In the genomic region with DNA sequence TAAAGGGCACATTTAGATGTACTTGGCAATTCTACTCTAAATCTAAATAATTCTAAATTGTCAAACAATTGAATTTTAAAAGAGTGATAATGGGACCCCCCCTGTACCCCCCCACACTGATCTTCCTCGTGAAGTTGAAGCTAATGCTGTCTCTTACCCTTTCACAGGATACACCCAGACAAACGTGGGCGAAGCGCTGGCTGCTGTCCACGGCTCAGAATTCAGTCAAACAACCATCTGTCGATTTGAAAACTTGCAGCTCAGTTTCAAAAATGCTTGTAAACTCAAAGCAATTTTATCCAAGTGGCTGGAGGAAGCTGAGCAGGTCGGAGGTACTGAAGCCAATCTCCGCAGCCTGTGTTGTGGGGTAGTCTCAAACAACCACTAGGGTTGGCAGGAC, we compare ENCODE assay signal across 15 mouse cellular contexts. TPM values are rescaled to one million over a fixed set of nuclear protein-coding genes. Genes with fewer than 3 reads are reported as not detected.
DNase-seq lines count a peak whose midpoint lies in the region; ATAC-seq and TF ChIP-seq lines count a peak whose summit lies in the region.
"Had no signal": no experiment of that assay in that cellular context is flagged by ENCODE, and none has a peak within 500 bp of the region (broad histone marks: within the 10 kb centered on the region; RNA-seq: fewer than 3 reads in every experiment).

No protein-coding gene starts in this region.

- no peak overlapping the region for H3K4me3 ChIP-seq in forebrain, embryonic 14.5 days (ENCODE audit: low read depth, low read length)
- H3K4me3 ChIP-seq in forebrain, embryonic 11.5 days (ENCODE audit: low read depth, low read length), result no peak overlapping the region
- H3K4me3 ChIP-seq in forebrain, postnatal 0 days (ENCODE audit: low read depth, low read length), result no peak overlapping the region
- H3K4me3 ChIP-seq: heart, embryonic 13.5 days had no signal

- no peak overlapping the region for H3K27ac ChIP-seq in forebrain, embryonic 14.5 days (ENCODE audit: low read depth, low read length)
- H3K27ac ChIP-seq in forebrain, embryonic 11.5 days (ENCODE audit: low read depth, low read length), result no peak overlapping the region
- H3K27ac ChIP-seq in forebrain, postnatal 0 days (ENCODE audit: low read depth, low read length), result no peak overlapping the region
- H3K27ac ChIP-seq: heart, embryonic 13.5 days had no signal

- H3K9ac ChIP-seq in forebrain, embryonic 14.5 days (ENCODE audit: low read length), result no peak overlapping the region
- H3K9ac ChIP-seq in forebrain, embryonic 11.5 days (ENCODE audit: low read length), result no peak overlapping the region
- H3K9ac ChIP-seq in forebrain, postnatal 0 days, result no peak overlapping the region
- H3K9ac ChIP-seq: heart, embryonic 13.5 days had no signal

- DNase-seq in forebrain, embryonic 14.5 days (ENCODE audit: low spot score), result peak; percentile 52
- no peak for DNase-seq in forebrain, embryonic 11.5 days (ENCODE audit: low spot score)
- DNase-seq in forebrain, postnatal 0 days, result peak; percentile 50
- peak; percentile 73 to 87 for DNase-seq in layer of hippocampus, postnatal 14 days (ENCODE audit: low spot score in 2 of 2)
- peak; percentile 85 to 89 for DNase-seq in right cerebral cortex, postnatal 10 days (ENCODE audit: low spot score in 2 of 2)
- DNase-seq in heart, adult 9 months (ENCODE audit: low spot score in 2 of 2), result no peak
- no peak for DNase-seq in ovary, adult 18-20 months (ENCODE audit: low spot score)
- DNase-seq in kidney, postnatal 25 days, result no peak

- H3K36me3 ChIP-seq in forebrain, embryonic 14.5 days (ENCODE audit: control insufficient read depth, insufficient read depth, low read length), result no peaks in the 10 kb centered on the region
- H3K36me3 ChIP-seq in forebrain, embryonic 11.5 days (ENCODE audit: control insufficient read depth, insufficient read depth, low read length), result no peaks in the 10 kb centered on the region
- no peaks in the 10 kb centered on the region for H3K36me3 ChIP-seq in forebrain, postnatal 0 days (ENCODE audit: insufficient read depth)
- H3K36me3 ChIP-seq: heart, embryonic 13.5 days had no signal

- WGBS in forebrain, embryonic 14.5 days, result 72% methylated on average over 8 of the region's 8 CpGs
- WGBS in forebrain, embryonic 11.5 days, result 81% methylated on average over 8 of the region's 8 CpGs
- 41% methylated on average over 8 of the region's 8 CpGs for WGBS in forebrain, postnatal 0 days

- no peak for ATAC-seq in forebrain, embryonic 14.5 days
- no peak for ATAC-seq in forebrain, embryonic 11.5 days (replicated peaks; ENCODE audit: low FRiP score)
- peak; percentile 61 for ATAC-seq in forebrain, postnatal 0 days
- ATAC-seq: inflammation-experienced regulatory T-cells, adult 6 months had no signal

- no peaks in the 10 kb centered on the region for H3K9me3 ChIP-seq in forebrain, embryonic 14.5 days (replicated peaks; ENCODE audit: control insufficient read depth, low read length)
- no peaks in the 10 kb centered on the region for H3K9me3 ChIP-seq in forebrain, embryonic 11.5 days (ENCODE audit: control insufficient read depth, low read length)
- H3K9me3 ChIP-seq in forebrain, postnatal 0 days (ENCODE audit: low read length), result no peaks in the 10 kb centered on the region
- H3K9me3 ChIP-seq: heart, embryonic 13.5 days had no signal

- H3K4me2 ChIP-seq in forebrain, embryonic 14.5 days (ENCODE audit: low read length), result no peak overlapping the region
- H3K4me2 ChIP-seq in forebrain, embryonic 11.5 days (ENCODE audit: low read depth, low read length, severe bottlenecking), result no peak overlapping the region
- H3K4me2 ChIP-seq in forebrain, postnatal 0 days (ENCODE audit: low read depth), result no peak overlapping the region
- H3K4me2 ChIP-seq: heart, embryonic 13.5 days had no signal

- no peaks in the 10 kb centered on the region for H3K27me3 ChIP-seq in forebrain, embryonic 14.5 days (replicated peaks; ENCODE audit: control insufficient read depth, insufficient read depth, low read length)
- H3K27me3 ChIP-seq in forebrain, embryonic 11.5 days (ENCODE audit: control insufficient read depth, insufficient read depth, low read length), result no peaks in the 10 kb centered on the region
- H3K27me3 ChIP-seq in forebrain, postnatal 0 days (ENCODE audit: insufficient read depth, low read length), result no peaks in the 10 kb centered on the region
- H3K27me3 ChIP-seq: heart, embryonic 13.5 days had no signal

- TF ChIP-seq CTCF in forebrain, postnatal 0 days (IDR thresholded peaks at IDR 0.05; ENCODE audit: low read depth), result no peak

- no peaks in the 10 kb centered on the region for H3K4me1 ChIP-seq in forebrain, embryonic 14.5 days (ENCODE audit: control insufficient read depth, insufficient read depth, low read length)
- no peaks in the 10 kb centered on the region for H3K4me1 ChIP-seq in forebrain, embryonic 11.5 days (replicated peaks; ENCODE audit: control insufficient read depth, insufficient read depth, low read length)
- no peaks in the 10 kb centered on the region for H3K4me1 ChIP-seq in forebrain, postnatal 0 days (ENCODE audit: insufficient read depth)

RNA-seq across cellular contexts. Expression of a gene that starts 11.4 kb away (rescaled TPM):
- polyA plus RNA-seq in forebrain, embryonic 14.5 days (2014; fragmentation: Nextera tagmentation; extraction: Ambion mirVana), result not detected in 2 replicates
- not detected in 2 replicates for polyA plus RNA-seq in forebrain, embryonic 11.5 days (2014; fragmentation: Nextera tagmentation; extraction: Ambion mirVana)
- total RNA-seq in forebrain, postnatal 0 days (2014; rRNA removed), result not detected in 2 replicates
- not detected in 2 replicates for polyA plus RNA-seq in forebrain, postnatal 0 days (2015; fragmentation: Nextera tagmentation; extraction: Ambion mirVana)
- not detected for total RNA-seq in layer of hippocampus, postnatal 14 days (2021)
- total RNA-seq: adrenal gland, adult 18-20 months; MEL; midbrain, postnatal 0 days had no signal
- polyA plus RNA-seq: heart, embryonic 13.5 days; lung, embryonic 16.5 days; midbrain, postnatal 0 days; urinary bladder, adult 2 months had no signal

RNA-seq across cellular contexts. Expression of a gene that starts 30.9 kb away (rescaled TPM):
- 48.8 and 61.6 TPM in 2 replicates for polyA plus RNA-seq in forebrain, embryonic 14.5 days (2014; fragmentation: Nextera tagmentation; extraction: Ambion mirVana)
- 40.0 and 48.4 TPM in 2 replicates for polyA plus RNA-seq in forebrain, embryonic 11.5 days (2014; fragmentation: Nextera tagmentation; extraction: Ambion mirVana)
- 63.1 and 65.0 TPM in 2 replicates for total RNA-seq in forebrain, postnatal 0 days (2014; rRNA removed)
- polyA plus RNA-seq in forebrain, postnatal 0 days (2015; fragmentation: Nextera tagmentation; extraction: Ambion mirVana), result 124 and 140 TPM in 2 replicates
- 10 to 100 TPM; 72.2 to 76.9 TPM for total RNA-seq in layer of hippocampus, postnatal 14 days (2021)

Comparison
In these comparisons a context has a peak if more than half of its experiments do, and no peak if none do; other contexts are left out.
1. DNase-seq: peak in forebrain, embryonic 14.5 days (single experiment), forebrain, postnatal 0 days (single experiment), layer of hippocampus, postnatal 14 days (2 of 2) and right cerebral cortex, postnatal 10 days (2 of 2); none in forebrain, embryonic 11.5 days (single experiment), heart, adult 9 months (0 of 2), ovary, adult 18-20 months (single experiment) and kidney, postnatal 25 days (0 of 2).